Mouse (Mus musculus) E14TG2a.4 (cell line): ENCODE measurements around the gene Clpx.

ENCODE experiments used
- H3K27me3 ChIP-seq: 2 replicates; pipeline ENCODE4 v1.6.1; 2014; ENCODE audit warnings: low read length, control low read depth; ENCODE audit not compliant: insufficient read depth
- H3K36me3 ChIP-seq: 2 replicates; pipeline ENCODE4 v1.6.1; 2014; ENCODE audit warnings: low read length, control low read depth; ENCODE audit not compliant: insufficient read depth
- H3K4me1 ChIP-seq: replicated peaks from 2 replicates; pipeline ENCODE4 v1.6.1; 2014; ENCODE audit warnings: low read depth, low read length, control low read depth
- H3K4me3 ChIP-seq: replicated peaks from 2 replicates; pipeline ENCODE4 v1.5.1; 2014; ENCODE audit warnings: mild to moderate bottlenecking, low read length
- H3K9me3 ChIP-seq: 2 replicates; pipeline ENCODE4 v1.6.1; 2014; ENCODE audit warnings: low read length, control low read depth
- CTCF ChIP-seq: conservative IDR thresholded peaks from 2 replicates; pipeline ENCODE4 v1.5.1; 2014; ENCODE audit warnings: low read length
- NANOG ChIP-seq: IDR thresholded peaks from 2 replicates; pipeline ENCODE4 v1.6.1; 2014; ENCODE audit warnings: borderline replicate concordance, low read length, mixed read lengths
- POU5F1 ChIP-seq: IDR thresholded peaks from 2 replicates; pipeline ENCODE4 v1.6.1; 2014; ENCODE audit warnings: low read length, borderline replicate concordance

The Clpx gene

GRCm38 (mm10) chr9:65371756-65372155, 77.7 kb downstream of the Clpx start:
- peaks cover 16% of the 10 kb centered on the region for H3K27me3 ChIP-seq
- peak overlapping the region; percentile 72 for H3K4me3 ChIP-seq
- no peak for TF ChIP-seq NANOG
- TF ChIP-seq POU5F1 = no peak
- TF ChIP-seq CTCF = no peak
- peaks cover 23% of the 10 kb centered on the region; the same call in 1 of the 2 replicates for H3K36me3 ChIP-seq
- no peaks in the 10 kb centered on the region for H3K9me3 ChIP-seq
- peaks cover 13% of the 10 kb centered on the region for H3K4me1 ChIP-seq

GRCm38 (mm10) chr9:65372449-65372848, 78.4 kb downstream of the Clpx start:
- peak; percentile 66 for TF ChIP-seq CTCF
- no peak for TF ChIP-seq POU5F1
- Histone ChIP-seq H3K9me3 (no peaks in the 10 kb centered on the region), H3K36me3 (peaks cover 29% of the 10 kb centered on the region), H3K27me3 (peaks cover 22% of the 10 kb centered on the region), H3K4me1 (peaks cover 13% of the 10 kb centered on the region), H3K4me3 (peak overlapping the region; percentile 72; the same call in 1 of the 2 replicates)

- peaks cover 8% of the 10 kb centered on the region; the same call in 1 of the 2 replicates for H3K4me1 ChIP-seq
- peaks cover 25% of the 10 kb centered on the region for H3K27me3 ChIP-seq
- no peak for TF ChIP-seq POU5F1
- no peak for TF ChIP-seq NANOG
- TF ChIP-seq CTCF = no peak
- H3K4me3 ChIP-seq = no peak overlapping the region
- no peaks in the 10 kb centered on the region for H3K9me3 ChIP-seq
- H3K36me3 ChIP-seq = peaks cover 33% of the 10 kb centered on the region
Observed at GRCm38 (mm10) chr9:65374468-65375162, 80.6 kb downstream of the Clpx start.

GRCm38 (mm10) chr9:65375163-65375934, 81.3 kb downstream of the Clpx start:
- H3K4me1 ChIP-seq = peaks cover 8% of the 10 kb centered on the region; the same call in 1 of the 2 replicates
- no peaks in the 10 kb centered on the region for H3K9me3 ChIP-seq
- H3K27me3 ChIP-seq = peaks cover 26% of the 10 kb centered on the region
- TF ChIP-seq NANOG (no peak), CTCF (no peak), POU5F1 (no peak)
- no peak overlapping the region for H3K4me3 ChIP-seq
- peaks cover 33% of the 10 kb centered on the region for H3K36me3 ChIP-seq
